Mouse (Mus musculus): Measurements from ENCODE around the gene Mpped1. TPM values are rescaled to one million over a fixed set of nuclear protein-coding genes. Genes with fewer than 3 reads are reported as not detected.

Gene Mpped1
- polyA plus RNA-seq, 1 experiment, result not detected

- Histone ChIP-seq H3K36me3 (ENCODE audit: control insufficient read depth, insufficient read depth, low read length) (no peaks in the 10 kb centered on the region), H3K27me3 (replicated peaks; ENCODE audit: control insufficient read depth, insufficient read depth, low read length) (no peaks in the 10 kb centered on the region), H3K4me3 (ENCODE audit: insufficient read depth, low read depth, low read length) (no peak overlapping the region), H3K27ac (ENCODE audit: insufficient read depth, low read depth, low read length) (no peak overlapping the region), H3K4me1 (ENCODE audit: control insufficient read depth, insufficient read depth, low read length) (no peaks in the 10 kb centered on the region)
- DNase-seq, result peak; percentile 14
- TF ChIP-seq CTCF (conservative IDR thresholded peaks at IDR 0.05; ENCODE audit: insufficient read depth, insufficient read length, low read depth, low read length) (no peak), POLR2A (IDR thresholded peaks at IDR 0.05; ENCODE audit: low read depth, low read length) (no peak)
- WGBS, result 16% methylated on average over 5 of the region's 5 CpGs
Measured at GRCm38 (mm10) chr15:83879845-83880244, 100.6 kb downstream of the Mpped1 start.

GRCm38 (mm10) chr15:83883821-83884220 lies 104.6 kb downstream of the Mpped1 start:
- 88% methylated on average over 8 of the region's 8 CpGs for WGBS
- Histone ChIP-seq H3K36me3 (ENCODE audit: control insufficient read depth, insufficient read depth, low read length) (no peaks in the 10 kb centered on the region), H3K4me1 (ENCODE audit: control insufficient read depth, insufficient read depth, low read length) (no peaks in the 10 kb centered on the region), H3K27ac (ENCODE audit: insufficient read depth, low read depth, low read length) (no peak overlapping the region), H3K27me3 (replicated peaks; ENCODE audit: control insufficient read depth, insufficient read depth, low read length) (no peaks in the 10 kb centered on the region), H3K4me3 (ENCODE audit: insufficient read depth, low read depth, low read length) (no peak overlapping the region)
- DNase-seq, result no peak
- no peak for TF ChIP-seq CTCF (conservative IDR thresholded peaks at IDR 0.05; ENCODE audit: insufficient read depth, insufficient read length, low read depth, low read length)
- TF ChIP-seq POLR2A (IDR thresholded peaks at IDR 0.05; ENCODE audit: low read depth, low read length), result no peak

GRCm38 (mm10) chr15:83884291-83884690 lies 105.0 kb downstream of the Mpped1 start:
- 87% methylated on average over 9 of the region's 9 CpGs for WGBS
- Histone ChIP-seq H3K36me3 (ENCODE audit: control insufficient read depth, insufficient read depth, low read length) (no peaks in the 10 kb centered on the region), H3K4me1 (ENCODE audit: control insufficient read depth, insufficient read depth, low read length) (no peaks in the 10 kb centered on the region), H3K4me3 (ENCODE audit: insufficient read depth, low read depth, low read length) (no peak overlapping the region), H3K27ac (ENCODE audit: insufficient read depth, low read depth, low read length) (no peak overlapping the region), H3K27me3 (replicated peaks; ENCODE audit: control insufficient read depth, insufficient read depth, low read length) (no peaks in the 10 kb centered on the region)
- no peak for TF ChIP-seq POLR2A (IDR thresholded peaks at IDR 0.05; ENCODE audit: low read depth, low read length)
- TF ChIP-seq CTCF (conservative IDR thresholded peaks at IDR 0.05; ENCODE audit: insufficient read depth, insufficient read length, low read depth, low read length), result no peak
- no peak for DNase-seq

- no peak overlapping the region for H3K4me3 ChIP-seq (ENCODE audit: insufficient read depth, low read depth, low read length)
- H3K27ac ChIP-seq (ENCODE audit: insufficient read depth, low read depth, low read length), result no peak overlapping the region
- no peak for DNase-seq
Measured at GRCm38 (mm10) chr15:83892871-83893270, 113.6 kb downstream of the Mpped1 start.

GRCm38 (mm10) chr15:83894261-83894660 lies 115.0 kb downstream of the Mpped1 start:
- DNase-seq, result no peak
- WGBS, result 78% methylated on average over 7 of the region's 7 CpGs
- Histone ChIP-seq H3K4me3 (ENCODE audit: insufficient read depth, low read depth, low read length) (no peak overlapping the region), H3K36me3 (ENCODE audit: control insufficient read depth, insufficient read depth, low read length) (no peaks in the 10 kb centered on the region), H3K27me3 (replicated peaks; ENCODE audit: control insufficient read depth, insufficient read depth, low read length) (no peaks in the 10 kb centered on the region), H3K27ac (ENCODE audit: insufficient read depth, low read depth, low read length) (no peak overlapping the region), H3K4me1 (ENCODE audit: control insufficient read depth, insufficient read depth, low read length) (no peaks in the 10 kb centered on the region)
- TF ChIP-seq CTCF (conservative IDR thresholded peaks at IDR 0.05; ENCODE audit: insufficient read depth, insufficient read length, low read depth, low read length) (no peak), POLR2A (IDR thresholded peaks at IDR 0.05; ENCODE audit: low read depth, low read length) (no peak)

More at GRCm38 (mm10) chr15:83892871-83893270, 113.6 kb downstream of the Mpped1 start:
- 81% methylated on average over 15 of the region's 15 CpGs for WGBS
- TF ChIP-seq CTCF (conservative IDR thresholded peaks at IDR 0.05; ENCODE audit: insufficient read depth, insufficient read length, low read depth, low read length) (no peak), POLR2A (IDR thresholded peaks at IDR 0.05; ENCODE audit: low read depth, low read length) (no peak)
- Histone ChIP-seq H3K27me3 (replicated peaks; ENCODE audit: control insufficient read depth, insufficient read depth, low read length) (no peaks in the 10 kb centered on the region), H3K4me1 (ENCODE audit: control insufficient read depth, insufficient read depth, low read length) (no peaks in the 10 kb centered on the region), H3K36me3 (ENCODE audit: control insufficient read depth, insufficient read depth, low read length) (no peaks in the 10 kb centered on the region)

- no peak for TF ChIP-seq POLR2A (IDR thresholded peaks at IDR 0.05; ENCODE audit: low read depth, low read length)
- no peak for TF ChIP-seq CTCF (conservative IDR thresholded peaks at IDR 0.05; ENCODE audit: insufficient read depth, insufficient read length, low read depth, low read length)
- no peak for DNase-seq
- no peak overlapping the region for H3K27ac ChIP-seq (ENCODE audit: insufficient read depth, low read depth, low read length)
- no peaks in the 10 kb centered on the region for H3K27me3 ChIP-seq (replicated peaks; ENCODE audit: control insufficient read depth, insufficient read depth, low read length)
- H3K4me1 ChIP-seq (ENCODE audit: control insufficient read depth, insufficient read depth, low read length), result no peaks in the 10 kb centered on the region
- no peaks in the 10 kb centered on the region for H3K36me3 ChIP-seq (ENCODE audit: control insufficient read depth, insufficient read depth, low read length)
- 45% methylated on average over 9 of the region's 9 CpGs for WGBS
- no peak overlapping the region for H3K4me3 ChIP-seq (ENCODE audit: insufficient read depth, low read depth, low read length)
Measured at GRCm38 (mm10) chr15:83896011-83896410, 116.7 kb downstream of the Mpped1 start.

GRCm38 (mm10) chr15:83897286-83897685 lies 118.0 kb downstream of the Mpped1 start:
- Histone ChIP-seq H3K27ac (ENCODE audit: insufficient read depth, low read depth, low read length) (no peak overlapping the region), H3K27me3 (replicated peaks; ENCODE audit: control insufficient read depth, insufficient read depth, low read length) (no peaks in the 10 kb centered on the region), H3K4me3 (ENCODE audit: insufficient read depth, low read depth, low read length) (no peak overlapping the region), H3K4me1 (ENCODE audit: control insufficient read depth, insufficient read depth, low read length) (no peaks in the 10 kb centered on the region), H3K36me3 (ENCODE audit: control insufficient read depth, insufficient read depth, low read length) (no peaks in the 10 kb centered on the region)
- DNase-seq, result no peak
- 52% methylated on average over 9 of the region's 9 CpGs for WGBS
- TF ChIP-seq POLR2A (IDR thresholded peaks at IDR 0.05; ENCODE audit: low read depth, low read length) (no peak), CTCF (conservative IDR thresholded peaks at IDR 0.05; ENCODE audit: insufficient read depth, insufficient read length, low read depth, low read length) (no peak)

Data from kidney, adult 2 months (tissue).